Mouse (Mus musculus) thymus, postnatal 14 days (tissue): ENCODE results near the gene Slc25a22.
A peak's percentile ranks its signal among the peaks of the same experiment; 100 is the strongest.
"Not testable (repeated sequence)": the region's sequence is repeated elsewhere in the genome, so short reads cannot be mapped to it uniquely, and the experiment has no call there.

ENCODE experiments used
- DNase-seq: peaks from one replicate; pipeline ENCODE4 v3.0.0; 2021

Slc25a22 gene

DNA sequence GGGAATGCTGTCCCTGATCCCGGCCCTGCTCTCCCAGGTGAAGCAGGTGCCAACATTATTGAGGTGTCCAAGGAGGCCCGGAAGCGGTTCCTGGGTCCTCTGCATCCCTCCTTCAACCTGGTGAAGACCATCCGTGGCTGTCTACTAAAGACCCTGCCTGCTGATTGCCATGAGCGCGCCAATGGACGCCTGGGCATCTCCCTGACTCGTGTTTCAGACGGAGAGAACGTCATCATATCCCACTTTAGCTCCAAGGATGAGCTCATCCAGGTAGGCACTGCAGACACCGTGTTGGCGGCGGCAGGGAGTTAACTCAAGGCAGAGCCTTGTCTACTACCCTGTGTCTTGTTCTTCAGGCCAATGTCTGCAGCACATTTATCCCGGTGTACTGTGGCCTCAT is 19.5 kb upstream of the Slc25a22 start:
- peak; percentile 5 for DNase-seq

DNA sequence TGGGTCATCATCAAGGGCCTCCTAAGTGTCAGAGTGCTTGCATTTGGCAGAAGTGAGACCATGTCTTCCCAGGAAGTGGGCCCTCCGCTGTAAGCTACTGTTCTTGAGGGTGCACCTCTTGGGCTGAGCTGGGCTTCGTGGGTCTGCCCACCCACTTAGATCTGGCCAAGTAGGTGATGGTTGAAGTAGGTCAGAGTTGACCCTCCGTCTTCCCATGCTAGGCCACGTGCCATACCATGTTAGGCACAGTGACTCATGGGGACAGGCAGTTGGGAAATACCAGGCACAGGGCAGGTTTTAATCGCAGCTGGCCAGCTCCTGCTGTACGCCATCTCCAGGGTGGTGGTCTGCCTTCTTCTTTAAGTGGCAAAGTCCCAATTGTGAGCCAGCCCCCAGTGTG is 19.0 kb upstream of the Slc25a22 start:
- DNase-seq = no peak

DNA sequence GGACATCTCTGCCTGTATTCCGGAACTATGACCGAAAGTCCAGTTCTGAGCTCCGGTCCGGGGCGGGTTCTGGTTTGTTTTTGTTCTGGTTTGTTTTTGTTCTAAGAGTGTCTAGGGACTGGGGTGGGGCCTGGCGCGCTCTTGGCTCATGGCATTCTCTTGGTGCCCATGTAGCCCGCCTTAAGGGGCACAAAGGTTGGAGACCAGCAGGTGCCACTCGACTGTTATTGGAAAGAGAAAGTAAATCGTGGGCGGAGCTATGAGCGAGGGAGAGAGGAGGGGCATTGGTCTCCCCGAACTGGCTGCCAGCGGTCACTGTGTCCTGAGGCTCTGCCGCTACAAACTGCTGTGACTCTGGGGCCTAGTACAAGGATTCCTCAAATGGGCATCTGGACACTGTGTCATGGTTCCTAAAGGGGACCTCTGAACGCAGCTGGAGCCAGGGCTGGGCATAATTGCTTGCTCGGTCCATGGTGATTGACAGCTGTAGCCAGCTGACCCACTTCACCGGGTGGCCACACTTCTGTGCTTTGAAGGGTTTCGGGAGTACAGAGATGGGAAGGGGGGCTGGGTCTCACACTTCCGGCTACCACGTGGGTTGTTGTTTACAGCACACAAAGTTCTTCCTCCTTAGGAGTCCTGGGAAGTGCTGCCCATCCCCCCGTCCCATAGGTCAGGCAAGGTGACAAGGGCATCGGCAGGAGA is 18.1 kb upstream of the Slc25a22 start:
- peak; percentile 60 for DNase-seq

DNA sequence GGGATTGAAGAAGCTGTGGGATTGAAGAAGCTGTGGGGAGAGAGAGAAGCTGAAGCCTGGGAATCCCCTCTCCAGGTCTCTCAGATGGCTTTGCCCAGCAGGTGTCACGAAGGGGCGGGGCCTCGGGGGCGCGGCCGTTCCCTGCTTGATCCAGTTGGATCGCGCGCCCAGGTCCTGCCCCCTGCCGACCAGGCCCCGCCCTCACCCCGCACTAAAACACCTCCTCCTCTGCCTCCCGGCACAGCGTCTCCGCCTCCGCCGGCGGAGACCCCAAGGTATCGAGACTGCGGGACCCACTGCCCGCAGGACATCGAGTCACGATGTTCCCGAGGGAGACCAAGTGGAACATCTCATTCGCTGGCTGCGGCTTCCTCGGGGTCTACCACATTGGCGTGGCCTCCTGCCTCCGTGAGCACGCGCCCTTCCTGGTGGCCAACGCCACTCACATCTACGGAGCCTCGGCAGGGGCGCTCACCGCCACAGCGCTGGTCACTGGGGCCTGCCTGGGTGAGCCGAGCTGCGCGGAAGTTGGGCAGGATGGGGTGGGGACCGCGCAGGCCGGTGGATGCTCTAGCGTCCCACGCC is 17.4 kb upstream of the Slc25a22 start, which contains the start of gene Pnpla2:
TSS of gene Pnpla2 (plus strand) at position 232 of the 585 bp plus-strand sequence.
- peak; percentile 98 for DNase-seq

DNA sequence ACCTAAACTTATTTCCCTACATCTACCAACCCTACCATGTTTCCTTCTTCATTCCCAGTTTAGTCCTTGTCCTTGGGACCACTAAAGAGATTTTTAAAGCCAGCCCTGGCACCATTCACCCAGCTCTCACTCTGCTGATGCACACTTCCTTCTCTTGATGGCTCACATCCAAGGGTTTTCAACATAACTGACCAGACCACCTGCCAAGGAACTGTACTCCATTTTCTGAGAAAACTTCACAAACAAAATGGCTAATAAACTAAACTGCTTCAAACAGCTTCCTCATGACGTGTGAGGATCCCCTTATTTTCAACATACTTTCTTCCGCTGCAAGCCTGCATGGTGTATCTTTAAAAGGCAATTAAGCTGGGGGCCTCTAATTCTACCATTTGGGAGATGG is 15.9 kb upstream of the Slc25a22 start:
- no peak for DNase-seq

DNA sequence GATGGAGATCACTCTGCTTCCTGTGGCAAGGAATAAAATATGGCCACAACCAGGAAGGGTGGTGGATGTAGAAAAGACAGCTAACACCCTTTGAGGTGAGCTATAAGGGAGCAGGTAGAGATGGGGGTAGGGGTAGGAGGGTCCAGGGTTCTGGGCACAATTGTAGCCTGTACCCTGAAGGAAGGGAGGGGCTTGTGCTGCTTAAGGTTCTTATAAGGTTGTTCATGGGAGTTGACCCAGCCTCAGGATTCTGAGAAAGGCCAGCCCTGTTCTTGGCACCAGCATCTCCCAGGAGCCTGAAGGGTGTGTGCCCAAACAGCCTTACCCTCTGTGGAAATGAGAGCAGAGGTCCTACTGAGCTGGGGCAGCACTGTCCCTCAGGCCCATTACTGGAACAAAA is 14.2 kb upstream of the Slc25a22 start:
- no peak for DNase-seq

DNA sequence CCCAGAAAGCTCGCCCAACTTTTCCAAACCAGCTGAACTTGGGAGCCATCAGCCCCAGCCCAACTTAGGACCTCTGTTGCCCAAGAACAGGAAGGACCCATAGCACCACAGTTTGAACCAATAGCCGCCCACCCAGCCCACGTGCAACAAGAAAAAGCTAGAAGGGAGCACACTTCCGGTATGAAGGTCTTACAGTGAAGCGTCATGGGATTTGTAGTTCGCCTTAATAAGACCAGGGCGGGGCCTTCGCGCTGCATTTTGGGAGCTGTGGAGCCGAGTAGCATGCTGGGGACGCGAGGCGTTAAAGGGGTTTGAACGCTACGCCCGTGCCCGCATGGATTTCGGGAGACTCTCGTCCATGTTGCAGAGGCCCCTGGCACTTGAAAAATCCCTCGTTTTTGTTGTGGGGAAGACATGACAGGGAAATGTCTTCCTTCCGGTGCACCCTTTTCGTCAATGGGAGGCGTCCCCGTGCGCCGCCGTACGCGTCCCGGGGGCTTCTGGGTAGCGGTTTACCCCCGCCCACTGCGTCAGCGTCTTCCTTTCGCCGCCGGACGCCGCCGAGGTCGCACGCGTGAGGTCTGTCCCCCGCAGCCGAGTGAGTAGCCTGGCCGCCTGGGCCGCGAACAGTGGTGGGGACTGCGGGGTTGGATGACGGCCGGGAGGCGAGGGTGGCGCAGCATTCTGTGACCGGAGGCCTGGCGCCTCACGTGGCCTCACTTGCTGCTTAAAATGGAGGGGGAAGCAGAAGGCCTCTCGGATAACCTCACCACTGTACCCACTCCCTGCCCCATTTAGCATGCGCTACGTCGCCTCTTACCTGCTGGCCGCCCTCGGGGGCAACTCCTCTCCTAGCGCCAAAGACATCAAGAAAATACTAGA is 9.7 kb upstream of the Slc25a22 start, which contains the start of gene Rplp2:
TSS of gene Rplp2 (plus strand) at position 261 of the 882 bp plus-strand sequence.
- peak; percentile 94 for DNase-seq

DNA sequence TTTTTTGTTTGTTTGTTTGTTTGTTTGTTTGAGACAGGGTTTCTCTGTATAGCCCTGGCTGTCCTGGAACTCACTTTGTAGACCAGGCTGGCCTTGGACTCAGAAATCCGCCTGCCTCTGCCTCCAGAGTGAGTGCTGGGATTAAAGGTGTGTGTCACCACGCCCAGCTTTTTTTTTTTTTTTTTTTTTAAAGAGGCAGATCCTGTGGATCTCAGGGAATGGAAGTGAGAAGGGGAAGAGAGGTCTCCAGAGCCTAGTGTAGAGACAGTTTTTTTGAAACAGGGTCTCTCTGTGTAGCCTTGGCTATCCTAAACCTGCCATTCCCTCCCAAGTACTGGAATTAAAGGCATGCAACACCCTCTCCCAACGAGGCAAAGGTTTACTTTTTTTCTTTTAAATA is 8.7 kb upstream of the Slc25a22 start:
- not testable (repeated sequence) for DNase-seq

DNA sequence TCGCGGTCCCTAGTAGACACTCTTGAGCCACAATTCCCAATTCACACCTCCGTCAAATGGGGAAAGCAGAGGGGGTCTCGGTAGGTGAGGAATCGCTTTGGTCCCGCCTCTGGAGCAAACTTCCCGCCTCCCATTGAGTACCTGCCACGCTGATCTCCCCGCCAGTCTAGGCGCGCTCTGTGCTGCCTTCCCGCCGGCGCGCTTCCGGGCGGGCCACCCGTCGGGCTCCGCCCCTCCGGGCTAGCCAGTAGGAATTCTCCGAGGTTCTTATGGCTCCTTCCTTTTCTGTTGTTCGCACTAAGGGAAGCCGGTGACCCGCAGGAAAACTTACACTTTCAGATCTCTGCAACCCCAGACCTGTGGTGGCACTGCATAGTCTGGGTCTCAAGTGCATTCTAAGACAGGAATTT is 6.1 kb upstream of the Slc25a22 start, which contains the start of gene Pidd1:
TSS of gene Pidd1 (minus strand) at position 198 of the 410 bp plus-strand sequence.
- peak; percentile 71 for DNase-seq

DNA sequence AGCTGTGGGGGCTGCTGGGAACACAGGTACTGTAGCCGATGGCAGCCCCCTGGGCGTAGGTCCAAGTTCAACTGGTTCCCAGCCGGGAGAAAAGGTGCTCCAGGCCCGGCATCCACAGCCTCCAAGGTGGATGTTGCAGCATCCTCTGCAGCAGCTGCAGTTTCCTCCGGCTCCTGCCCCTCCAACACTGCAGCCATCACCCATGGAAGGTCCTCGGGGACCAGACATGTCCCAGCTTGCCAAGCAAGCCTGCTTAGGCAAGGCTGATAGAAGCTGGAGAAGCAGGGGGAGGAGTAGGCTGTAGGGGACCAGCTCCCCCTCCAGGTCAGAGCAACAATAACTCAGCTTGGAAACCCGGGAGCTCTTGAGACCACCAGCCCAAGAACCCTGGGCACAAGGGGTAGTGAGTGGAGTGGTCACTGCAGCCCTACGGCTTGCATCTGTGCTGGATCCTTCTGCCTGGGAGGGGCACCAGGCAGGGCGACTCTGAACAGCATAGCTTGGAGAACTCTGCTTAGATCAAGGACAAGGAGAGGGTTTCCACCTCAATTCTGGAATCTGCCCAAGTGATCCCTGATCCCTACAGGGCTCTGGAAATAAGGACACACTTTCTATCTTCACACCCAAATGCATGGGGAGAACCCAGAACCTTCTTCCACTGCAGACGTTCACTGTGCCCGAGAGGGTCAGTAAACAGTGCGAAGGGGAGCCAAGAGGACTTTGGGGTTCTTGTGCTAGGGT is 5.6 kb upstream of the Slc25a22 start:
- peak; percentile 58 for DNase-seq

DNA sequence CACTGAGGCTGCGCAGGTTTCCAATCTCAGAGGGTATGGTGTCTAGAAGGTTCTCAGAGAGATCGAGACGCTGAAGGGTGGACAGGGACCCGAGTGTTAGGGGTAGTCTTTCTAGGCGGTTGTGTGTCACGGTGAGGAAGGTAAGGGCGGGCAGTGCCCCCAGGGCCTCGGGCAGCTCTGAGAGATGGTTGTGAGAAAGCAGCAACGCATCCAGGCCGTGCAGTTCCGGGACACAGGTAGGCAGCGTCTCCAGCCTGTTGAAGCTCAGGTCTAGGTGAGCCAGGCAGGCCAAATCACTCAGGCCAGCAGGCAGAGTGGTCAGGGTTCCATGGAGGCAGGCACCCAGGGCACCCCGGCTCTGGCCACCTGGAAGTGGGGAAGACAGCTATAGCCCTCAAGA is 4.5 kb upstream of the Slc25a22 start:
- DNase-seq = no peak

DNA sequence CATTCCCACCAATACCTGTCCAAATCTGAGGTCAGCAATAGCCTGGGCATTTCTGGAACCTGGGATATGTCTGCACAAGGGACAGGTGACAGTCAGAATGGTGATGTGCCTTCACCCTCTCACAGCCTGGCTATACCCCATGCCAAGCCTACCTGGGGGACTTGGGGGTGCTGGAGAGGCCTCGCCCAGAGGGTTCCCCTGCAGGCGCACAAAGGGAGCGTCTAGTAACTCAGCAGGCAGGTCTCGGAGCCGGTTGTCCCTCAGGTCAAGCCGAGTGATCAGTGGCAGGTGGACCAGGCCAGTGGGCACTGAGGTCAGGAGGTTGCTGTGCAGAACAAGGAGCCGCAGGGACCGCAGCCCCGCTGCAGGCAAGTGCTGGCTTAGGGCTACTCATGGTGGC is 3.8 kb upstream of the Slc25a22 start:
- no peak for DNase-seq

DNA sequence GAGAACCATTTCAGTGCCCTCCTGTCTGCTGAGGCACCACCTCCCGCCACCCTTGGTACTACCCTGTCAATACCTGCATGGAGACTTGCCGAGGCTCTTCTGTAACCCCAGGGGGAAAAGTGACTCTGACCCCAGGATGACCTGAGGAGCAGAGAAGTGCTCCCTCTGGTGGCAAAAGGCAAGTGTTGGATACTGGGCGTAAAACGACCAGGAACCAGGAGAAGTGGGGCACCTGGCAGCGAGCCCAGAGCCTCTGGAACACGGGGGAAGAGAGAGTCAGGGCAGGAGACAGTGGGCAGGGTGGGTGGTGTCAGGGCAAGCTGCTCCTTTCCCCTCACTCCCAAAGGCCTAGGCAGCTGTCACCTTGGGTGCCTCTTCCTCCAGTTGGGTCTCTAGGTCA is 2.9 kb upstream of the Slc25a22 start:
- DNase-seq = peak; percentile 57

DNA sequence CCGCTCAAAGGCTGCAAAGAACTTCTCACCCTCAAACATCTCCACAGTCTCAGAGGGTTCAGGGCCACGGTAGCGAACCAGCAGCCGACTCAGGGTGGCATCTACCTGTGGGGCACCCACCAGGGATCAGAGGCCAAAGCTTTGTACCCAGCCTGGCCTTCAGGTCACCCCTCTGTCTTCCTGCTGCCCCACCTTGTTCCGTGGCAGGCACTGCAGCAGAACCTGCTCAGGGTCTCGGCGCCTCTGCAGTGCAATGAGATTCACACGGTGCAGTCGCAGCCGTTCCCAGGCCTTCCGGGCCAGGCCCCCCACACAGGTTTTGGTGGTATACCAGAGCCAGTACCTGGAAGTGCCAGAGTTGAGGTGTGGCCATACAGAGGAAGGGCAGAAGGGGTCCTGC is 2.1 kb upstream of the Slc25a22 start:
- DNase-seq = no peak

DNA sequence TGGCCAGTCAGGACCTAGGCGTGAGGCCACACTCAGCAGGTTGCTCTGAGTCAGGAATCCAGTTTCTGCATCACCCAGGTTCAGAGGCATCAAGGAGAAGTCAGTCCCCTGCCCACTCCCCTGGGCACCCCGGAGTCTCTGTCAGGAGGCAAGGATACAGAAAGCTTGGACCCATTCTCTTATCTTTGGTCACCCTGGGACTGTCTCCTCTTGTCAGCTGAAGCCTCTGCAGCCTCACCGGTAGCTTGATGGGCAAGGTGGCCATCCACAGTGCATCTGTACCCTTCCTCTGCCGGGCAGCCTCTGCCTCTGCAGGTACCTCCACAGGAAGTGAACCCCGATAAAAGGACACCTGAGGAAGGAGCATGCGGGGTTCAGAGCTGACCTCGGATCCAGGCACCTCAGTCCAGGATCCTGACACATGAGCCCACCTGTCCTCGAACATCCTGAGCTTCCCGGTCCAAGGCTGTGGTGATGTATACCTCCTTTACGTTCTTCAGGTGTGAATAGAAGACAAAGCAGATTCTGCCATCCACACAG is 1.5 kb upstream of the Slc25a22 start:
- DNase-seq = no peak

DNA sequence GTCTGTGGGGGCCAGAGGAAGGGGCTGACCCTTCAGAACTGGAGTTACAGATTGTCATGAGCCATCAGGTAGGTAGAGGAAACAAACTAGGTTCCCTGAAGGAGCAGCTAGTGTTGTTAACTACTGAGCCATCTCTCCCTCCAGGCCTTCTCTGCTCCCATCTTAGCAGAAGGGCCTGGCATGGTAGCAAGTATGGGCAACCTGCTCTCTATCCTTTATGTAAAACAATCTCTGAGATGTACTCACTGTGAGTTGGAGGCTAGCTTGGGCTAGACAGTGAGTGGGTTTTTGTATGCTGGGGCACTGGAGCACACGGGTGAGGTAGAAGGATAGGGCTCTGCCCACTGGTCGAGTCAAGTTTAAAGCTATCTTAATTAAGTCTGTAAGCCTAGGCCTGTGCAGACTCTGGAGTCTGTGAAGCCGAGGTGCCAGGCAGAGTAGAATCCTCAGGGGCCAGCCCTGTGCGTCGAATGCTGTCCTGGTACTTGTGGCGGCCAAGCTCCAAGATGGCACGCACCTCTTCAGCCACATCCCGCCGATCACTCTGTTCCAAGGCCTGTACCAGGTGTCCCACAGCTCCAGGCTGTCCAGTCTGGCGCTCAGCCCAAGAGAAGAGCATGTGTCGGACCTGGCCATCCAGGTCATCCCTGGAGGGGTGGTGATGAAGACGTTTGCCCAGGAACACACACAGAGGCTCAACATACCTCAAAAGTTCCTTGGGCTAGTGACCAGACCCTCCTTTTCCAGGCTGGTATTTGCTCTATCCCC is 693 bp upstream of the Slc25a22 start:
- DNase-seq = no peak

DNA sequence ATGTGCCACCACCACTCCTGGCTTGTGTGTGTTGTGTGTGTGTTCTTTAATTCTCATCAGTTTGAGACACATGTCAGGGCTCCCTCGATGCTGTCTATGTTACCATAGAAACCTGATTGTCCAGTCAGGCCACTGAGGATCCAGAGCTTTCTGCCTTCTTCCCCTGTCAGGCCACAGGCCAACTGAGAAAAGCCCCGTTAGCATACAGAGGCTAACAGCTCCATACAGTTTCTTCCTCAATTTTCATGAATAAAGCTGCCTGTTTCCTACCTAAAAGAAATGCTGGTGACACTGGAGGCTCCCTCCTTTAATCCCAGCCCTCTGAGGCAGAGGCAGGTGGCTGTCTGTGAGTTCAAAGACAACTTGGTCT is 1.2 kb downstream of the Slc25a22 start:
- DNase-seq = no peak

DNA sequence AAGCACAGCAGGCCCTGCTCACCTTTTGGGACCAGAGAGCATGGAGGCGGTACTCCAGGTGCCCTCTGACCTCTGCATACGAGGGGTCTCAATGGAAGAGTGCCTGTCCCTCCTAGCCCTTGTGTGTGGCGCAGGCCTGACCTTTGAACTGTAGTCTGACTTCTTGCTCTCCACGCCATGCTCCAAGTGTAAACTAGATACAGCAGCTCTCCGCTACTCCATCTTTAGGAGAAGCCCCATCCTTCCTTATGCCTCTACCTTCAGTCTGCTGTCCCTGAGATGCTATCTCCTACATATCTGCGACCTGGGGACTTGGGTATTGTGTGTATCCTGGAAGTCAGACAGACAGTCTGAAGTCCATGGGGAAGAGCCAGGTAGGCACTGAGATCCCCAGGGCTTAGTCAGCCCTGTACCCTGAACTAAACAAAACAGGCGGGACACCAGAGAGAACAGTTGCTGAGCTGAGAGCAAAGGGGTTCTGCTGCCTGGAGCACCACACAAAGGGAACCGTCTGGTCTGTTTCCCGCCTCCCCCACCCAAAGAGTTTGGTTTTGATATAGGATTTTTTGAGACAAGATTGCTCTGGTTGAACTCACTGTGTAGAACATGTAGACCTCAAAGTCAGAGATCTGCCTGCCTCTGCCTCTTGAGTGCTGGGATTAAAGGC is 1.7 kb downstream of the Slc25a22 start:
- peak; percentile 9 for DNase-seq

DNA sequence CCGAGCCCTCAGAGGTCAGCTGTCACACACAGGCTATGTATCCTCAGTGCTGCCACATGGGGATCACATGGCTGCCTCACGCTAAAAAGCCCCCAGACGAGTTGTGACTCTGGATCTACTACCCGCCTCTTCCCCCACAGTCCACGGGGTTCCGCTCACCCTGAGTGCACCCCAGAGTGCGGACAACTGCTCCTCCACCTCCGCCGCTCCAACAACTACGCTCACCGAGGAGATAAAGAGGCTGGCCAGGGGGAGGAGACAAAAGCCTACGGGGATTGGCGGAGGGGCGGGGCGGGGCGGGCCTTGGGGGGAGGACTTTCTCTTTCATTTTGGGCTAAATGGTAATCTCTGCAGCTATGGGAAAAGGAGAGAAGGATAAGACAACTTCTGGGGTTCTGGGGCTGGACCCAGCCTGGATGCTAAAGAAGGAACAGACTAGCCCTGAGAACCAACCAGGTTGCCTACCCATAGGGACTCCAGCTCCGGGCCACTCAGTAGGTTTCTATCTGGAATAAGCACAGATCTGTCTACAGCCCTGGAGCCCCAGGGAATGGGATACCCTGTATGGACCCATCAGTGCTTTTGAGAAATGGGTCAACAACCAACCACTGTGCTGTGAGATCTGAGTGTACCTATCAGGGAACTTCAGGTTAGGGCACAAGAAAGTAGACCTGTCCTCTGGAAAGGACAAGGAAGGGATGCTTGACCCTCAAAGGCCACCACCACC is 2.4 kb downstream of the Slc25a22 start:
- DNase-seq = peak; percentile 77

DNA sequence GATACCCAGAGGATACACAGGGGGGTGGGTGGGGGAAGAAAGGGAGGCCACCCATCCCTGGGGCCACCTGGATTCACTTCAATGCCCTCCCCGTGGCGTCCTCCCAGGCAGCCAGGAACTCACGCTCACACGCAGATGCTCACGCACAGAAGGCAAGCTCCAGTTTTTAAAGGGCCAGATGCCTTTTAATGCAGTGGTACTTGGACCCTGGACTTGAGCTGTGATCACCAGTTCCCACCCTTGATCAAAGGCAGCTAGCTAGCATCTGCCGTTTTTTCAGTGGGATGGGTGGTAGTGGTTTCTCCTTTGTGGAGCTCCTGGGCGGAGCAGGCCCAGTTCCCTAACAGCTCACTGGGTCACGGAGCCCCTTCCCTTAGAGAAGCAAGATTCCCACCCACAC is 3.2 kb downstream of the Slc25a22 start:
- peak; percentile 48 for DNase-seq
